Comparison of ENCODE assay signal across 12 mouse cellular contexts in the genomic region with DNA sequence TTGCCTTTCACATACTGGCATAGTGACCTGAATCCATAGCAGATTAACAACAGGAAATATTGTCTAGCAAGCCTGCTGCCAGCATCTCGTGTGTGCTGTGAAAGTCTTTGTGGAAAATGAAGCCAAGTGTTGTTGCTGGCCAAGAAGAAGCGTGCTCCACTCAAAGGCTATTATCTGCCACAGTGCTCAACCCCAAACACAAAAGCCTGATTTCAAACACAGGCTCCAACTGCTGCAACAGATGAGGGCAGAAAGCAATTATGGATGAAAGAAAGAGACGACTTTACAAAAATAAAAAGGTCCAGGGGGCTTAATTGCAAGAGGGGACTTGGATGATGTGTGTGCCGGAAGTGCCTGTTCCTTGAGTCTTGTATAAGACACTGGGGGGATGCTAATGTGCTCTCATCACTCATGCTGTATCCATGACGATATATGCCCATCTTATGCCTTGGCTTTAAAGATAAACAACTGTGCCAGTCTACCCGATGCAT.
A peak's percentile ranks its signal among the peaks of the same experiment; 100 is the strongest.
DNase-seq lines count a peak whose midpoint lies in the region; ATAC-seq and TF ChIP-seq lines count a peak whose summit lies in the region.
"Had no signal": no experiment of that assay in that cellular context is flagged by ENCODE, and none has a peak within 500 bp of the region (broad histone marks: within the 10 kb centered on the region; RNA-seq: fewer than 3 reads in every experiment).

No protein-coding gene starts in this region.

- H3K9ac ChIP-seq in forebrain, embryonic 16.5 days (replicated peaks; ENCODE audit: low read depth, low read length) = 0 out of 2 replicates have a peak overlapping the region, but pooled peaks have one; percentile 12
- H3K9ac ChIP-seq in midbrain, embryonic 14.5 days (replicated peaks; ENCODE audit: low read length) = no peak overlapping the region
- H3K9ac ChIP-seq: heart, embryonic 15.5 days had no signal

- peak overlapping the region; percentile 24; the same call in 1 of the 2 replicates for H3K4me2 ChIP-seq in forebrain, embryonic 16.5 days (ENCODE audit: low read length)
- H3K4me2 ChIP-seq in midbrain, embryonic 14.5 days (ENCODE audit: low read length) = no peak overlapping the region
- H3K4me2 ChIP-seq: heart, embryonic 15.5 days had no signal

- peak; percentile 38 to 43 for DNase-seq in cerebellum, postnatal 25 days
- DNase-seq in cerebellum, adult 9-11 months = no peak
- DNase-seq in adipocyte (ENCODE audit: low spot score) = peak; percentile 58
- DNase-seq in midbrain, embryonic 14.5 days = peak; percentile 58
- DNase-seq in ovary, postnatal 14 days (ENCODE audit: low spot score) = no peak
- DNase-seq in thymus, adult 2 months = no peak
- DNase-seq: gastrocnemius, postnatal 36 days; kidney, adult 18-20 months; thymus, postnatal 4 days had no signal

- TF ChIP-seq CTCF in thymus, adult 2 months (IDR thresholded peaks at IDR 0.05; ENCODE audit: borderline replicate concordance, control insufficient read depth, extremely low read depth, insufficient read depth, low read length, poor library complexity) = no peak

- no peaks in the 10 kb centered on the region for H3K36me3 ChIP-seq in forebrain, embryonic 16.5 days (ENCODE audit: control insufficient read depth, insufficient read depth)
- no peaks in the 10 kb centered on the region for H3K36me3 ChIP-seq in midbrain, embryonic 14.5 days (ENCODE audit: control insufficient read depth, insufficient read depth, low read length)
- no peaks in the 10 kb centered on the region for H3K36me3 ChIP-seq in thymus, adult 2 months (ENCODE audit: control insufficient read depth, insufficient read depth, low read length)
- H3K36me3 ChIP-seq: heart, embryonic 15.5 days had no signal

- H3K4me3 ChIP-seq in forebrain, embryonic 16.5 days (replicated peaks; ENCODE audit: low read length) = no peak overlapping the region
- H3K4me3 ChIP-seq in midbrain, embryonic 14.5 days (replicated peaks; ENCODE audit: low read depth, low read length) = no peak overlapping the region
- no peak overlapping the region for H3K4me3 ChIP-seq in thymus, adult 2 months (ENCODE audit: control insufficient read depth, insufficient read depth, low read length)
- H3K4me3 ChIP-seq: heart, embryonic 15.5 days had no signal

- no peak for TF ChIP-seq POLR2A in thymus, adult 2 months (IDR thresholded peaks at IDR 0.05; ENCODE audit: control insufficient read depth, extremely low read depth, insufficient read depth, low read length, poor library complexity)

- peak; percentile 94 for ATAC-seq in forebrain, embryonic 16.5 days
- ATAC-seq in midbrain, embryonic 14.5 days (ENCODE audit: low FRiP score, low TSS enrichment) = no peak; the same call in 1 of the 2 replicates
- no peak for ATAC-seq in monocyte, adult 5-6 weeks (replicated peaks; ENCODE audit: insufficient number of reproducible peaks, low FRiP score, low TSS enrichment, poor library complexity, severe bottlenecking)

- 6% methylated on average over 6 of the region's 6 CpGs for WGBS in forebrain, embryonic 16.5 days
- 20% methylated on average over 6 of the region's 6 CpGs for WGBS in midbrain, embryonic 14.5 days
- WGBS in thymus, adult 2 months = 88% methylated on average over 6 of the region's 6 CpGs

- H3K9me3 ChIP-seq in forebrain, embryonic 16.5 days (ENCODE audit: control insufficient read depth, low read length) = no peaks in the 10 kb centered on the region
- H3K9me3 ChIP-seq in midbrain, embryonic 14.5 days (ENCODE audit: control insufficient read depth, low read length) = no peaks in the 10 kb centered on the region
- H3K9me3 ChIP-seq: heart, embryonic 15.5 days had no signal

- peaks cover 24% of the 10 kb centered on the region for H3K4me1 ChIP-seq in forebrain, embryonic 16.5 days (replicated peaks; ENCODE audit: control insufficient read depth, insufficient read depth, low read length)
- H3K4me1 ChIP-seq in midbrain, embryonic 14.5 days (ENCODE audit: control insufficient read depth, insufficient read depth, low read length) = peaks cover 20% of the 10 kb centered on the region
- H3K4me1 ChIP-seq in thymus, adult 2 months (replicated peaks; ENCODE audit: control insufficient read depth, insufficient read depth, low read length) = no peaks in the 10 kb centered on the region

- H3K27me3 ChIP-seq in forebrain, embryonic 16.5 days (replicated peaks; ENCODE audit: control insufficient read depth, insufficient read depth, low read length) = no peaks in the 10 kb centered on the region
- no peaks in the 10 kb centered on the region for H3K27me3 ChIP-seq in midbrain, embryonic 14.5 days (ENCODE audit: control insufficient read depth, insufficient read depth, low read length)
- H3K27me3 ChIP-seq in thymus, adult 2 months (ENCODE audit: control insufficient read depth, insufficient read depth, low read length) = no peaks in the 10 kb centered on the region
- H3K27me3 ChIP-seq: heart, embryonic 15.5 days had no signal

- H3K27ac ChIP-seq in forebrain, embryonic 16.5 days (ENCODE audit: low read length) = peak overlapping the region; percentile 69
- H3K27ac ChIP-seq in midbrain, embryonic 14.5 days (replicated peaks; ENCODE audit: low read depth, low read length) = peak overlapping the region; percentile 56
- H3K27ac ChIP-seq in thymus, adult 2 months (ENCODE audit: control insufficient read depth, insufficient read depth, low read length) = no peak overlapping the region
- H3K27ac ChIP-seq: heart, embryonic 15.5 days had no signal

Comparison
In these comparisons a context has a peak if more than half of its experiments do, and no peak if none do; other contexts are left out.
1. DNase-seq: peak in cerebellum, postnatal 25 days (2 of 2), adipocyte (single experiment) and midbrain, embryonic 14.5 days (single experiment); none in cerebellum, adult 9-11 months (single experiment), ovary, postnatal 14 days (single experiment) and thymus, adult 2 months (single experiment).